Mouse (Mus musculus) hindbrain, embryonic 11.5 days (tissue): Measurements from ENCODE around the gene Abtb2. TPM values are rescaled to one million over a fixed set of nuclear protein-coding genes. Genes with fewer than 3 reads are reported as not detected.

Experiments
- ATAC-seq: fragments of 200-750 bp; cut with Nextera tagmentation; 2 replicates; pipeline ENCODE4 v1.8.0; 2017; ENCODE audit warnings: mild to moderate bottlenecking, moderate TSS enrichment, moderate library complexity; ENCODE audit not compliant: low FRiP score
- DNase-seq: peaks from one replicate; pipeline ENCODE4 v3.0.0-alpha.2; 2015; ENCODE audit warnings: low spot score
- H3K27ac ChIP-seq: fragments of 300-500 bp; sonication (generic); 2 replicates; pipeline ENCODE4 v1.5.1; 2014; ENCODE audit warnings: mild to moderate bottlenecking, low read depth, low read length
- H3K27me3 ChIP-seq: fragments of 300-500 bp; sonication (generic); 2 replicates; pipeline ENCODE4 v1.6.1; 2014; ENCODE audit warnings: mild to moderate bottlenecking, low read length, moderate library complexity, mixed read lengths; ENCODE audit not compliant: control insufficient read depth, insufficient read depth
- H3K36me3 ChIP-seq: fragments of 300-500 bp; sonication (generic); 2 replicates; pipeline ENCODE4 v1.6.1; 2014; ENCODE audit warnings: mild to moderate bottlenecking, low read length, moderate library complexity, mixed read lengths; ENCODE audit not compliant: control insufficient read depth, insufficient read depth
- H3K4me1 ChIP-seq: fragments of 300-500 bp; sonication (generic); replicated peaks from 2 replicates; pipeline ENCODE4 v1.6.1; 2014; ENCODE audit warnings: low read length, mixed read lengths; ENCODE audit not compliant: control insufficient read depth, insufficient read depth
- H3K4me2 ChIP-seq: fragments of 300-500 bp; sonication (generic); replicated peaks from 2 replicates; pipeline ENCODE4 v1.6.1; 2014; ENCODE audit warnings: mild to moderate bottlenecking, low read depth, low read length
- H3K4me3 ChIP-seq: fragments of 300-500 bp; sonication (generic); 2 replicates; pipeline ENCODE4 v1.5.1; 2014; ENCODE audit warnings: low read depth, low read length
- H3K9ac ChIP-seq: fragments of 300-500 bp; sonication (generic); 2 replicates; pipeline ENCODE4 v1.6.1; 2014; ENCODE audit warnings: low read depth, low read length
- H3K9me3 ChIP-seq: fragments of 300-500 bp; sonication (generic); 2 replicates; pipeline ENCODE4 v1.6.1; 2016; ENCODE audit warnings: low read length; ENCODE audit not compliant: control insufficient read depth
- WGBS: fragments of 180-500 bp; shearing (Covaris S2); extraction: QIAGEN DNeasy Blood & Tissue Kit; methylation state at CpG from one replicate; pipeline ENCODE4 v1.1.7; 2014; 5-methylcytosine and 5-hydroxymethylcytosine counted together
- polyA plus RNA-seq: library from polyadenylated mRNA; unstranded; fragments of >200 nt; fragmentation: Nextera tagmentation; extraction: Ambion mirVana; gene quantifications from 2 replicates; pipeline ENCODE4 v1.2.1, GENCODE M21; 2014

Gene Abtb2
- polyA plus RNA-seq, 1 experiment from 2014 or later, result 14.6 TPM

- H3K27ac ChIP-seq, result no peak overlapping the region
Observed at GRCm38 (mm10) chr2:103577752-103578662, 11.9 kb downstream of the Abtb2 start.

GRCm38 (mm10) chr2:103578663-103579213, 12.6 kb downstream of the Abtb2 start:
- Histone ChIP-seq H3K9ac (no peak overlapping the region), H3K27me3 (no peaks in the 10 kb centered on the region), H3K4me2 (no peak overlapping the region), H3K4me1 (no peaks in the 10 kb centered on the region; the same call in 1 of the 2 replicates), H3K9me3 (no peaks in the 10 kb centered on the region), H3K36me3 (no peaks in the 10 kb centered on the region), H3K27ac (no peak overlapping the region), H3K4me3 (no peak overlapping the region)
- no peak for DNase-seq
- WGBS, result 94% methylated on average over 10 of the region's 10 CpGs
- ATAC-seq, result no peak

More at GRCm38 (mm10) chr2:103577752-103578662, 11.9 kb downstream of the Abtb2 start:
- 75% methylated on average over 7 of the region's 7 CpGs for WGBS
- Histone ChIP-seq H3K4me3 (no peak overlapping the region), H3K4me1 (no peaks in the 10 kb centered on the region; the same call in 1 of the 2 replicates), H3K36me3 (no peaks in the 10 kb centered on the region), H3K27me3 (no peaks in the 10 kb centered on the region), H3K9ac (no peak overlapping the region), H3K4me2 (no peak overlapping the region), H3K9me3 (no peaks in the 10 kb centered on the region)
- DNase-seq (no peak), ATAC-seq (no peak)

- Histone ChIP-seq H3K4me3 (no peak overlapping the region), H3K9me3 (no peaks in the 10 kb centered on the region), H3K27ac (no peak overlapping the region), H3K9ac (no peak overlapping the region), H3K4me1 (no peaks in the 10 kb centered on the region; the same call in 1 of the 2 replicates), H3K36me3 (no peaks in the 10 kb centered on the region), H3K27me3 (no peaks in the 10 kb centered on the region), H3K4me2 (no peak overlapping the region)
- DNase-seq (no peak), ATAC-seq (no peak)
- 82% methylated on average over 8 of the region's 8 CpGs for WGBS
Observed at GRCm38 (mm10) chr2:103580756-103581155, 14.6 kb downstream of the Abtb2 start.

- H3K36me3 ChIP-seq, result no peaks in the 10 kb centered on the region
- no peak overlapping the region for H3K27ac ChIP-seq
- H3K4me1 ChIP-seq, result no peaks in the 10 kb centered on the region; the same call in 1 of the 2 replicates
- no peak for DNase-seq
- H3K9me3 ChIP-seq, result no peaks in the 10 kb centered on the region
- no peak overlapping the region for H3K4me3 ChIP-seq
- ATAC-seq, result no peak
- H3K27me3 ChIP-seq, result no peaks in the 10 kb centered on the region
- H3K9ac ChIP-seq, result no peak overlapping the region
- 69% methylated on average over 7 of the region's 7 CpGs for WGBS
- H3K4me2 ChIP-seq, result no peak overlapping the region
Observed at GRCm38 (mm10) chr2:103581369-103581897, 15.3 kb downstream of the Abtb2 start.

- Histone ChIP-seq H3K4me3 (no peak overlapping the region), H3K9ac (no peak overlapping the region), H3K27me3 (no peaks in the 10 kb centered on the region), H3K9me3 (no peaks in the 10 kb centered on the region), H3K4me2 (no peak overlapping the region), H3K36me3 (no peaks in the 10 kb centered on the region), H3K27ac (no peak overlapping the region), H3K4me1 (no peaks in the 10 kb centered on the region; the same call in 1 of the 2 replicates)
- DNase-seq (no peak), ATAC-seq (no peak)
- WGBS, result 52% methylated on average over 3 of the region's 3 CpGs
Observed at GRCm38 (mm10) chr2:103583316-103583715, 17.2 kb downstream of the Abtb2 start.

- H3K4me2 ChIP-seq, result no peak overlapping the region
- ATAC-seq, result no peak
- H3K36me3 ChIP-seq, result no peaks in the 10 kb centered on the region
- no peaks in the 10 kb centered on the region for H3K9me3 ChIP-seq
- H3K4me3 ChIP-seq, result no peak overlapping the region
- no peaks in the 10 kb centered on the region for H3K27me3 ChIP-seq
- H3K27ac ChIP-seq, result no peak overlapping the region
- DNase-seq, result no peak
- H3K4me1 ChIP-seq, result no peaks in the 10 kb centered on the region; the same call in 1 of the 2 replicates
- H3K9ac ChIP-seq, result no peak overlapping the region
Observed at GRCm38 (mm10) chr2:103584093-103584492, 18.0 kb downstream of the Abtb2 start.

GRCm38 (mm10) chr2:103586423-103586822, 20.3 kb downstream of the Abtb2 start:
- Histone ChIP-seq H3K4me1 (no peaks in the 10 kb centered on the region; the same call in 1 of the 2 replicates), H3K9ac (no peak overlapping the region), H3K27me3 (no peaks in the 10 kb centered on the region), H3K9me3 (no peaks in the 10 kb centered on the region), H3K4me3 (no peak overlapping the region), H3K27ac (no peak overlapping the region), H3K4me2 (no peak overlapping the region), H3K36me3 (no peaks in the 10 kb centered on the region)
- 74% methylated on average over 3 of the region's 3 CpGs for WGBS
- ATAC-seq, result no peak
- no peak for DNase-seq

- H3K27ac ChIP-seq, result no peak overlapping the region
- no peak overlapping the region for H3K4me2 ChIP-seq
- no peaks in the 10 kb centered on the region for H3K9me3 ChIP-seq
- DNase-seq (no peak), ATAC-seq (no peak)
- no peak overlapping the region for H3K4me3 ChIP-seq
- no peaks in the 10 kb centered on the region for H3K4me1 ChIP-seq
- H3K9ac ChIP-seq, result no peak overlapping the region
- no peaks in the 10 kb centered on the region for H3K36me3 ChIP-seq
- WGBS, result 86% methylated on average over 5 of the region's 5 CpGs
- H3K27me3 ChIP-seq, result no peaks in the 10 kb centered on the region
Observed at GRCm38 (mm10) chr2:103588776-103589175, 22.7 kb downstream of the Abtb2 start.
